Mouse (Mus musculus): ENCODE measurements around the gene Cpne4.

GRCm38 (mm10) chr9:104940389-104940788 is 393.3 kb downstream of the Cpne4 start:
- TF ChIP-seq CTCF (IDR thresholded peaks at IDR 0.05; ENCODE audit: extremely low read depth, insufficient read depth, insufficient read length, insufficient replicate concordance) (no peak), POLR2A (IDR thresholded peaks at IDR 0.05; ENCODE audit: low read depth, low read length) (no peak)
